Mouse (Mus musculus) heart, adult 8-10 months (tissue): ENCODE data around the gene Jmjd7. TPM values are rescaled to one million over a fixed set of nuclear protein-coding genes. Genes with fewer than 3 reads are reported as not detected.
A peak's percentile ranks its signal among the peaks of the same experiment; 100 is the strongest.

Experiments used
- DNase-seq: peaks from one replicate; pipeline ENCODE4 v3.0.0; 2022; ENCODE audit warnings: low spot score
- total RNA-seq, 4 experiments: library from RNA; stranded (reverse); gene quantifications; 2 replicates each; pipeline ENCODE4 v1.2.4; 2022

The Jmjd7 gene
- 1 to 10 TPM; 6.6 to 8.6 (median 7.2) TPM for total RNA-seq

- DNase-seq, result peak; percentile 92
Measured at GRCm38 (mm10) chr2:120026984-120027949, at the start of gene Jmjd7, which contains the start of gene Gm28042. Gene Jmjd7, plus strand, starts transcription at chr2:120027483. Gene Gm28042, plus strand, starts transcription at chr2:120027493.

- DNase-seq, result no peak
Measured at GRCm38 (mm10) chr2:119980343-119980986, 46.8 kb upstream of the Jmjd7 start.

GRCm38 (mm10) chr2:119981631-119982030 is 45.7 kb upstream of the Jmjd7 start:
- DNase-seq, result no peak

- no peak for DNase-seq
Measured at GRCm38 (mm10) chr2:119985871-119986270, 41.4 kb upstream of the Jmjd7 start.

- DNase-seq, result no peak
Measured at GRCm38 (mm10) chr2:119986369-119986768, 40.9 kb upstream of the Jmjd7 start.

- DNase-seq, result no peak
Measured at GRCm38 (mm10) chr2:119987441-119987840, 39.8 kb upstream of the Jmjd7 start.

GRCm38 (mm10) chr2:119988952-119989351 is 38.3 kb upstream of the Jmjd7 start:
- DNase-seq, result no peak

- no peak for DNase-seq
Measured at GRCm38 (mm10) chr2:119990881-119991280, 36.4 kb upstream of the Jmjd7 start.

- DNase-seq, result no peak
Measured at GRCm38 (mm10) chr2:119992349-119992748, 34.9 kb upstream of the Jmjd7 start.

- no peak for DNase-seq
Measured at GRCm38 (mm10) chr2:119993515-119993914, 33.8 kb upstream of the Jmjd7 start.

- DNase-seq, result no peak
Measured at GRCm38 (mm10) chr2:119994839-119995238, 32.4 kb upstream of the Jmjd7 start.

- peak; percentile 44 for DNase-seq
Measured at GRCm38 (mm10) chr2:119995391-119996281, 31.6 kb upstream of the Jmjd7 start.

GRCm38 (mm10) chr2:119997354-119997753 is 29.9 kb upstream of the Jmjd7 start:
- DNase-seq, result no peak

- DNase-seq, result no peak
Measured at GRCm38 (mm10) chr2:119999731-120000130, 27.6 kb upstream of the Jmjd7 start.

GRCm38 (mm10) chr2:120000882-120001584 is 26.2 kb upstream of the Jmjd7 start:
- no peak for DNase-seq

GRCm38 (mm10) chr2:120001956-120002355 is 25.3 kb upstream of the Jmjd7 start:
- no peak for DNase-seq

GRCm38 (mm10) chr2:120003970-120004369 is 23.3 kb upstream of the Jmjd7 start:
- no peak for DNase-seq

GRCm38 (mm10) chr2:120006696-120007095 is 20.6 kb upstream of the Jmjd7 start:
- no peak for DNase-seq

- DNase-seq, result no peak
Measured at GRCm38 (mm10) chr2:120007680-120008210, 19.5 kb upstream of the Jmjd7 start.

- DNase-seq, result peak; percentile 22
Measured at GRCm38 (mm10) chr2:120008672-120009071, 18.6 kb upstream of the Jmjd7 start.
